Mouse (Mus musculus) CH12.LX (cell line): ENCODE measurements around the gene Spryd3. TPM values are rescaled to one million over a fixed set of nuclear protein-coding genes. Genes with fewer than 3 reads are reported as not detected.

Source experiments
- DNase-seq: peaks from one replicate; pipeline ENCODE4 v3.0.0-alpha.2; 2013; ENCODE audit errors: extremely low read depth
- H3K27ac ChIP-seq: 2 replicates; pipeline ENCODE4 v1.5.1; 2012; ENCODE audit warnings: low read depth, mild to moderate bottlenecking, control low read depth, moderate library complexity; ENCODE audit not compliant: insufficient read depth
- H3K27me3 ChIP-seq: replicated peaks from 2 replicates; pipeline ENCODE3; 2012; ENCODE audit warnings: inconsistent platforms
- H3K36me3 ChIP-seq, 2 experiments: replicated peaks in 1 of 2; 2 replicates each; pipeline versions ENCODE3 to v1.6.1; 2012; ENCODE audit warnings: inconsistent platforms in 1 of 2, low read length in 1 of 2, mild to moderate bottlenecking in 1 of 2, mixed read lengths in 1 of 2, moderate library complexity in 1 of 2; ENCODE audit not compliant: control insufficient read depth in 1 of 2, insufficient read depth in 1 of 2
- H3K4me1 ChIP-seq, 2 experiments: 2 replicates each; pipeline ENCODE4 v1.6.1; 2012; ENCODE audit warnings: inconsistent platforms in 1 of 2, moderate library complexity in 1 of 2; ENCODE audit not compliant: insufficient read depth in 2 of 2, control insufficient read depth in 1 of 2
- H3K4me2 ChIP-seq: 2 replicates; pipeline ENCODE4 v1.6.1; 2012; ENCODE audit warnings: low read depth, mild to moderate bottlenecking, control low read depth; ENCODE audit not compliant: poor library complexity, insufficient read depth, severe bottlenecking
- H3K4me3 ChIP-seq, 3 experiments: fragments of 150-350 bp in 1 of 3; sonication (generic) in 1 of 3; replicated peaks in 1 of 3; 2 replicates each; pipeline versions ENCODE3 to v1.5.1; 2011 to 2012; ENCODE audit warnings: low read depth in 2 of 3, low read length in 2 of 3, mild to moderate bottlenecking in 2 of 3, moderate library complexity in 2 of 3, control low read depth in 1 of 3, improper control_type of control experiment in 1 of 3, inconsistent platforms in 1 of 3, mixed read lengths in 1 of 3; ENCODE audit not compliant: poor library complexity in 1 of 3
- H3K79me2 ChIP-seq: replicated peaks from 2 replicates; pipeline ENCODE4 v1.6.1; 2012; ENCODE audit warnings: mild to moderate bottlenecking, moderate library complexity; ENCODE audit not compliant: control insufficient read depth, poor library complexity, insufficient read depth, severe bottlenecking; ENCODE audit errors: extremely low read depth
- H3K9ac ChIP-seq: 2 replicates; pipeline ENCODE4 v1.6.1; 2012; ENCODE audit warnings: low read depth, mild to moderate bottlenecking, control low read depth, moderate library complexity; ENCODE audit not compliant: insufficient read depth
- H3K9me3 ChIP-seq: replicated peaks from 2 replicates; pipeline ENCODE3; 2012; ENCODE audit warnings: low read length, inconsistent platforms, mixed read lengths
- BHLHE40 ChIP-seq: IDR thresholded peaks from 2 replicates; pipeline ENCODE4 v1.6.1; 2011; ENCODE audit warnings: mild to moderate bottlenecking, low read depth, low read length, improper control_type of control experiment
- CHD1 ChIP-seq: IDR thresholded peaks from 2 replicates; pipeline ENCODE4 v1.6.1; 2012; ENCODE audit warnings: low read depth, low read length, improper control_type of control experiment, inconsistent platforms
- CHD2 ChIP-seq: IDR thresholded peaks from 2 replicates; pipeline ENCODE4 v1.6.1; 2011; ENCODE audit warnings: low read length, improper control_type of control experiment
- CTCF ChIP-seq, 2 experiments: IDR thresholded peaks in 1 of 2; conservative IDR thresholded peaks in 1 of 2; 2 replicates each; pipeline ENCODE4 v1.5.1; 2011 to 2012; ENCODE audit warnings: low read depth in 2 of 2, low read length in 2 of 2, improper control_type of control experiment in 1 of 2, inconsistent platforms in 1 of 2, mild to moderate bottlenecking in 1 of 2, moderate library complexity in 1 of 2
- GABPA ChIP-seq: IDR thresholded peaks from 2 replicates; pipeline ENCODE4 v1.6.1; 2012; ENCODE audit warnings: low read depth, low read length, improper control_type of control experiment, inconsistent platforms; ENCODE audit not compliant: insufficient replicate concordance
- HCFC1 ChIP-seq: IDR thresholded peaks from 2 replicates; pipeline ENCODE4 v1.6.1; 2012; ENCODE audit warnings: low read depth, mild to moderate bottlenecking, inconsistent platforms, low read length, improper control_type of control experiment
- IRF4 ChIP-seq: IDR thresholded peaks from 2 replicates; pipeline ENCODE4 v1.6.1; 2014; ENCODE audit warnings: low read depth, mild to moderate bottlenecking, inconsistent platforms, low read length, improper control_type of control experiment
- JUN ChIP-seq: IDR thresholded peaks from 2 replicates; pipeline ENCODE4 v1.6.1; 2011; ENCODE audit warnings: low read depth, mild to moderate bottlenecking, low read length, improper control_type of control experiment, moderate library complexity; ENCODE audit not compliant: insufficient read depth
- JUND ChIP-seq: conservative IDR thresholded peaks from 2 replicates; pipeline ENCODE4 v1.6.1; 2011; ENCODE audit warnings: low read depth, low read length, improper control_type of control experiment
- KAT2A ChIP-seq: IDR thresholded peaks from 2 replicates; pipeline ENCODE4 v1.6.1; 2012; ENCODE audit warnings: low read length, improper control_type of control experiment, inconsistent platforms; ENCODE audit not compliant: insufficient replicate concordance
- MAFK ChIP-seq: IDR thresholded peaks from 2 replicates; pipeline ENCODE4 v1.6.1; 2011; ENCODE audit warnings: low read length, improper control_type of control experiment; ENCODE audit not compliant: insufficient replicate concordance
- MAZ ChIP-seq: IDR thresholded peaks from 2 replicates; pipeline ENCODE4 v1.6.1; 2012; ENCODE audit warnings: low read depth, mild to moderate bottlenecking, inconsistent platforms, low read length, improper control_type of control experiment, moderate library complexity
- MEF2A ChIP-seq: IDR thresholded peaks from 2 replicates; pipeline ENCODE4 v1.6.1; 2014; ENCODE audit warnings: low read depth, mild to moderate bottlenecking, inconsistent platforms, low read length, improper control_type of control experiment, borderline replicate concordance
- MXI1 ChIP-seq: IDR thresholded peaks from 2 replicates; pipeline ENCODE4 v1.6.1; 2011; ENCODE audit warnings: mild to moderate bottlenecking, low read depth, low read length, improper control_type of control experiment
- MYC ChIP-seq: IDR thresholded peaks from 2 replicates; pipeline ENCODE4 v1.6.1; 2011; ENCODE audit warnings: low read depth, mild to moderate bottlenecking, improper control_type of control experiment, low read length
- NELFE ChIP-seq: IDR thresholded peaks from 2 replicates; pipeline ENCODE4 v1.6.1; 2011; ENCODE audit warnings: low read depth, low read length, improper control_type of control experiment
- NRF1 ChIP-seq: IDR thresholded peaks from 2 replicates; pipeline ENCODE4 v1.6.1; 2014; ENCODE audit warnings: low read depth, mild to moderate bottlenecking, inconsistent platforms, low read length, improper control_type of control experiment, moderate library complexity
- PAX5 ChIP-seq: IDR thresholded peaks from 2 replicates; pipeline ENCODE4 v1.6.1; 2012; ENCODE audit warnings: low read length, inconsistent platforms, mixed read lengths
- POLR2A ChIP-seq: IDR thresholded peaks from 2 replicates; pipeline ENCODE4 v1.6.1; 2011; ENCODE audit warnings: low read depth, mild to moderate bottlenecking, improper control_type of control experiment, low read length
- POLR2AphosphoS2 ChIP-seq: IDR thresholded peaks from 2 replicates; pipeline ENCODE4 v1.6.1; 2011; ENCODE audit warnings: low read depth, low read length, improper control_type of control experiment
- RAD21 ChIP-seq: IDR thresholded peaks from 2 replicates; pipeline ENCODE4 v1.6.1; 2011; ENCODE audit warnings: low read depth, mild to moderate bottlenecking, low read length, improper control_type of control experiment, moderate library complexity
- SIN3A ChIP-seq: IDR thresholded peaks from 2 replicates; pipeline ENCODE4 v1.6.1; 2012; ENCODE audit warnings: low read length, improper control_type of control experiment, inconsistent platforms
- SMC3 ChIP-seq: IDR thresholded peaks from 2 replicates; pipeline ENCODE4 v1.6.1; 2011; ENCODE audit warnings: low read depth, low read length, improper control_type of control experiment
- TBP ChIP-seq: conservative IDR thresholded peaks from 2 replicates; pipeline ENCODE4 v1.6.1; 2011; ENCODE audit warnings: low read depth, low read length, improper control_type of control experiment
- TCF12 ChIP-seq: IDR thresholded peaks from 2 replicates; pipeline ENCODE4 v1.6.1; 2014; ENCODE audit warnings: low read depth, mild to moderate bottlenecking, inconsistent platforms, low read length, improper control_type of control experiment
- UBTF ChIP-seq: IDR thresholded peaks from 2 replicates; pipeline ENCODE4 v1.6.1; 2012; ENCODE audit warnings: low read depth, mild to moderate bottlenecking, inconsistent platforms, low read length, improper control_type of control experiment, moderate library complexity
- USF1 ChIP-seq: IDR thresholded peaks from 2 replicates; pipeline ENCODE4 v1.6.1; 2014; ENCODE audit warnings: low read depth, mild to moderate bottlenecking, inconsistent platforms, low read length, improper control_type of control experiment
- ZMIZ1 ChIP-seq: IDR thresholded peaks from 2 replicates; pipeline ENCODE4 v1.6.1; 2012; ENCODE audit warnings: low read depth, mild to moderate bottlenecking, inconsistent platforms, low read length, improper control_type of control experiment
- dilution Hi-C: fragments of 300-500 bp; cut with MboI; formaldehyde crosslinking; loops from 2 replicates; pipeline ENCODE4 v1.14.3; 2020; ENCODE audit warnings: low sequenced_read_pairs; ENCODE audit not compliant: extremely low pct_unique_long_range_greater_than_20kb, extremely low pct_ligation_motif_present
- in situ Hi-C: fragments of 300-500 bp; cut with MboI; formaldehyde crosslinking; loops from 3 replicates; pipeline ENCODE4 v1.14.3; 2019; ENCODE audit warnings: low sequenced_read_pairs, low pct_ligation_motif_present, low pct_unique_long_range_greater_than_20kb, mixed read lengths
- polyA plus RNA-seq: library from polyadenylated mRNA; unstranded; fragments of >175 nt; gene quantifications from 2 replicates; pipeline ENCODE4 v1.2.1, GENCODE M21; 2012; ENCODE audit warnings: low read depth; ENCODE audit not compliant: insufficient read length
- total RNA-seq, 2 experiments: library from RNA; depleted of rRNA; stranded (reverse); fragments of 300-350 nt in 1 of 2; fragments of >200 nt in 1 of 2; gene quantifications; 2 replicates each; pipeline ENCODE4 v1.2.3; 2012 to 2014

The Spryd3 gene
- total and polyA plus RNA-seq, 3 experiments: 21.5 to 25.7 (median 21.6) TPM

DNA sequence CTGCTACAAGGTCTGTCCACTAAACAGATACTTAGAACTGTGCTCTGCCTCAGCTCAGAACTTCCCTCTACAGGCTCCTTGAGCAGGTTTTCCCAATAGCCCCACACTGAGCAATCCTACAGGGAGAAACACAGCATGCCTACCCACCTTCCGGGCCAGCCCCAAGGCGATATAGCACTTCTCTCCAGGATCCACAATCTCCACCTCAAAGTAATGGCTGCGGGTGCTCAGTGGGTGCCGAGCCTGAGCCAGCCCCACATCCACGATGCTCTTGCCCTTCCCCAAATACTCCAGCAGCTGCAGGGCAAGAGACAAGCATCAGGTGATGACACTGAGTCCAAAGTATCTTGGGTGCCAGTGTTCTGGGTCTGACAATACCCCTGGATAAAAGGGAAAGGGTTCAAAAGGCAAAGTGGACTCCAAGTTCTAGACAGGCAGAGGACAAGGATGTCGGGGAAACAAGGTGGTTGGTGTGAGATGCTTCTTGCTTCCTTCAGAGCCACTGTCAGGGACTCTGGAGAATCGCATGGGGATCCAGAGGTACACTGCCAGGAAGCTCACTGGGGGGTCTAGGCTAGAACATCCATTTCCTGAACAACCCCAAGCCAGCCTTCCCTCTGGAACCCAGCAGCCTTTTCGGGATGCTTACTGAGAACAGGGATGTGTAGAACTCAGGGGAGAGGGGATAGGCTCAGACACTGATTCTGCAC, 16.8 kb downstream of the Spryd3 start:
- in situ Hi-C loops: no loop called here
- H3K4me3 ChIP-seq: no peak overlapping the region
- no peaks in the 10 kb centered on the region for H3K9me3 ChIP-seq
- H3K27me3 ChIP-seq: no peaks in the 10 kb centered on the region
- no peaks in the 10 kb centered on the region for H3K79me2 ChIP-seq
- no peak for TF ChIP-seq PAX5
- no peak for TF ChIP-seq CTCF (conservative IDR thresholded peaks at IDR 0.05 in 1 of 2, IDR thresholded peaks at IDR 0.05 in 1 of 2; ENCODE audit: low read depth in 2 of 2, low read length in 2 of 2)
- no peak for TF ChIP-seq MAFK
- TF ChIP-seq RAD21: no peak
- no peak for TF ChIP-seq POLR2A
- no peak for TF ChIP-seq BHLHE40
- TF ChIP-seq POLR2AphosphoS2: no peak
- no peak for TF ChIP-seq JUND
- no peak for TF ChIP-seq NRF1
- TF ChIP-seq JUN: no peak
- no peak for TF ChIP-seq ZMIZ1
- TF ChIP-seq SMC3: no peak
- no peak for TF ChIP-seq USF1
- TF ChIP-seq UBTF: no peak
- no peak overlapping the region for H3K4me2 ChIP-seq
- no peak for DNase-seq
- no peak overlapping the region for H3K27ac ChIP-seq
- no peak overlapping the region for H3K9ac ChIP-seq
- dilution Hi-C loops: no loop called here
- no peaks in the 10 kb centered on the region for H3K4me1 ChIP-seq
- H3K36me3 ChIP-seq: peaks cover 55 to 87% of the 10 kb centered on the region in 2 experiments

DNA sequence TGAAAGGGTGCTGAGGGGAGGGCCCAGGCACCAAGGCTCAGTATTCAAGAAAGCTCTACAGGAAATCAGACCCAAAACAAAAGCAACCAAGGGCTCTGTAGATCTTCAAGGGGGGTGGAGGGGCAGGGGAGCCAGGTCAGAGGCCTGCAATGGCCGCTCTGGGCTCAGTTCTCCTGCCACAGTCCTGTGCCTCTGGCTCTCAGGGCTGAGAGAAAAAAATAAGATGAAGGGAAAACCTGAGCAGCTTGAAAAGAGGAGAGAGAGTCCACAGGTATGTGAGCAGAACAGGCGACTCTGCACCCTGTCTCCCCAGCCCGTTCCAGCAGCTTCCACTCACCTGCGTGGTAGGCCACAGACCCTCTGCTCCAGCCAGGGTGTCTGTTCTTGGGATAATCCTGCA, 17.4 kb downstream of the Spryd3 start:
- no peak overlapping the region for H3K9ac ChIP-seq
- H3K9me3 ChIP-seq: no peaks in the 10 kb centered on the region
- H3K27me3 ChIP-seq: no peaks in the 10 kb centered on the region
- H3K4me1 ChIP-seq: no peaks in the 10 kb centered on the region
- TF ChIP-seq CHD1 (no peak), CHD2 (no peak), JUN (no peak), NELFE (no peak), MAZ (no peak), SIN3A (no peak), GABPA (no peak), MYC (no peak), KAT2A (no peak), USF1 (no peak), TCF12 (no peak), POLR2A (no peak), BHLHE40 (no peak), TBP (no peak), ZMIZ1 (no peak), MEF2A (no peak), HCFC1 (no peak), MXI1 (no peak), POLR2AphosphoS2 (no peak), IRF4 (no peak)
- no peak for DNase-seq
- H3K79me2 ChIP-seq: no peaks in the 10 kb centered on the region
- no peak overlapping the region for H3K4me3 ChIP-seq
- dilution Hi-C loops (no loop called here), in situ Hi-C loops (no loop called here)
- H3K4me2 ChIP-seq: no peak overlapping the region
- H3K36me3 ChIP-seq: peaks cover 55 to 86% of the 10 kb centered on the region in 2 experiments
- H3K27ac ChIP-seq: no peak overlapping the region
